Mouse (Mus musculus) spleen, adult 2 months (tissue): ENCODE measurements around the gene Zfp329. TPM values are rescaled to one million over a fixed set of nuclear protein-coding genes. Genes with fewer than 3 reads are reported as not detected.

Experiments used
- DNase-seq, 2 experiments: peaks; one replicate each; pipeline versions ENCODE4 v3.0.0 to v3.0.0-alpha.2; 2012 to 2021; ENCODE audit warnings: low spot score in 2 of 2, low read depth in 1 of 2
- H3K27ac ChIP-seq: fragments of 200-500 bp; 2 replicates; pipeline ENCODE4 v1.5.1; 2012; ENCODE audit warnings: low read length, inconsistent platforms; ENCODE audit not compliant: insufficient read depth
- H3K27me3 ChIP-seq: fragments of 200-500 bp; 2 replicates; pipeline ENCODE4 v1.6.1; 2012; ENCODE audit warnings: mild to moderate bottlenecking, moderate library complexity, low read length, inconsistent platforms; ENCODE audit not compliant: control insufficient read depth, insufficient read depth
- H3K36me3 ChIP-seq: fragments of 200-500 bp; 2 replicates; pipeline ENCODE4 v1.6.1; 2012; ENCODE audit warnings: mild to moderate bottlenecking, low read length, inconsistent platforms; ENCODE audit not compliant: control insufficient read depth, insufficient read depth
- H3K4me1 ChIP-seq: fragments of 200-500 bp; 2 replicates; pipeline ENCODE4 v1.6.1; 2011; ENCODE audit warnings: inconsistent platforms; ENCODE audit not compliant: control insufficient read depth, insufficient read depth, insufficient read length
- H3K4me3 ChIP-seq: fragments of 200-500 bp; 2 replicates; pipeline ENCODE4 v1.5.1; 2011; ENCODE audit warnings: mild to moderate bottlenecking, inconsistent platforms; ENCODE audit not compliant: insufficient read depth, insufficient read length; ENCODE audit errors: extremely low read depth
- CTCF ChIP-seq: fragments of 200-500 bp; IDR thresholded peaks from 2 replicates; pipeline ENCODE4 v1.5.1; 2011; ENCODE audit warnings: mild to moderate bottlenecking, inconsistent platforms; ENCODE audit not compliant: insufficient read depth, insufficient read length, insufficient replicate concordance; ENCODE audit errors: extremely low read depth
- POLR2A ChIP-seq: fragments of 200-500 bp; IDR thresholded peaks from 2 replicates; pipeline ENCODE4 v1.6.1; 2011; ENCODE audit warnings: low read depth, low read length, inconsistent platforms
- WGBS: fragments of 180-500 bp; shearing (Covaris S2); methylation state at CpG from one replicate; pipeline ENCODE4 v1.1.7; 2018; 5-methylcytosine and 5-hydroxymethylcytosine counted together
- polyA plus RNA-seq: library from polyadenylated mRNA; depleted of rRNA; stranded (reverse); fragments of >200 nt; gene quantifications from 2 replicates; pipeline ENCODE4 v1.2.3, GENCODE M21; 2012; rRNA removed

Gene Zfp329
- 0.81 and 0.92 TPM in 2 replicates for polyA plus RNA-seq

GRCm38 (mm10) chr7:12818521-12819295, at the start of gene Zfp329:
Gene Zfp329, minus strand, starts transcription at chr7:12818858.
- WGBS, result under 1% methylated on average over 40 of the region's 40 CpGs
- TF ChIP-seq POLR2A, result peak; percentile 77
- TF ChIP-seq CTCF, result no peak
- Histone ChIP-seq H3K4me1 (no peaks in the 10 kb centered on the region), H3K4me3 (peak within 1 kb of the TSS; percentile 86), H3K27ac (peak within 1 kb of the TSS; percentile 53), H3K36me3 (no peaks in the 10 kb centered on the region), H3K27me3 (no peaks in the 10 kb centered on the region)
- DNase-seq, result peak; percentile 77 to 89

DNA sequence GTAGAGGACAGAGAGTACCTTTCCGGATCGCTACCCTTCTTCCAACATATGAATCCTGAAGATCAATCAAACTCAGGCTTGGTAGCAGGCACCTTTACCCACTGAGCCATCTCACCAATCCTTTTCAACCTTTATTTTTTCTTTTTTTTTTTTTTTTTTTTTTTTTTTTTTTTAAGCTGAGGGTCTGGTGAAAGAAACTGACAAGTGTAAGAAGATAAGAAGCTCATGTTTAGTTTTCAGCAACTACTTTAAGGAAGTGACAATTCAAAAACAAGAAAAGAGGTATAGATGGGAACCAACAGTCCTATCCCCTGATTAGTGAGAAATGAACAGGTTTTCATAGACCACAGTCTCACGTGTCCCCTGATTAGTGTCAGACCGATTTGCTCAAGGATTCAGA, 17.1 kb upstream of the Zfp329 start:
- WGBS, result 96% methylated on average over 4 of the region's 4 CpGs
- TF ChIP-seq POLR2A (no peak), CTCF (no peak)
- Histone ChIP-seq H3K27ac (no peak overlapping the region), H3K36me3 (peaks cover 27% of the 10 kb centered on the region), H3K27me3 (no peaks in the 10 kb centered on the region), H3K4me3 (0 out of 2 replicates have a peak overlapping the region, but pooled peaks have one; percentile 79), H3K4me1 (peaks cover 4% of the 10 kb centered on the region; the same call in 1 of the 2 replicates)
- DNase-seq, result no peak

DNA sequence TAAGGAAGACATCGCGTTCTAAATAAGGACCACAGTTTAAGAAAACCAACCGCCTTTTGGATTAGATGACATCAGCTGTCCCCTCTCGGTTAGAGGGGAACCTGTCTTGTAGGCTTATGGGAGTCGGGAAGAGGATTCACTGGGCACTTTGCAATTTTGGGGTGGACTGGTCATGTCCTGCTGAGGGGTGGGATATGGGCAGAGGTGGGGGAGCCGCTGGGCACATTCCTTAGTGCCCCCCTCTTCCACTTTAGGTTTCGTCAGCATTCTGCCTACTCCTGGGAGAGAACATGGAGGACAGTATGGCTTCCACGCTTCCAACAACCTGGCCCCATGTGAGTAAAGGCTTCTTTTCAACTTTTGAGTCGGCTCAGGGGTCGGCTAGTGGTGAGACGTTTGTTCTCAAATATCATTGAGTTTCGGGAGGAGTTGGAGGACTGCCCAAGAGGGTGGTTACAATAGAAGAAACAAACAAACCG, 16.6 kb upstream of the Zfp329 start:
- peaks cover 25% of the 10 kb centered on the region for H3K36me3 ChIP-seq
- no peaks in the 10 kb centered on the region for H3K27me3 ChIP-seq
- peak overlapping the region; percentile 79 for H3K4me3 ChIP-seq
- DNase-seq, result peak in 1 of 2 experiments; percentile 5
- 35% methylated on average over 13 of the region's 13 CpGs for WGBS
- H3K27ac ChIP-seq, result peak overlapping the region; percentile 89
- H3K4me1 ChIP-seq, result peaks cover 4% of the 10 kb centered on the region; the same call in 1 of the 2 replicates
- no peak for TF ChIP-seq CTCF
- no peak for TF ChIP-seq POLR2A

DNA sequence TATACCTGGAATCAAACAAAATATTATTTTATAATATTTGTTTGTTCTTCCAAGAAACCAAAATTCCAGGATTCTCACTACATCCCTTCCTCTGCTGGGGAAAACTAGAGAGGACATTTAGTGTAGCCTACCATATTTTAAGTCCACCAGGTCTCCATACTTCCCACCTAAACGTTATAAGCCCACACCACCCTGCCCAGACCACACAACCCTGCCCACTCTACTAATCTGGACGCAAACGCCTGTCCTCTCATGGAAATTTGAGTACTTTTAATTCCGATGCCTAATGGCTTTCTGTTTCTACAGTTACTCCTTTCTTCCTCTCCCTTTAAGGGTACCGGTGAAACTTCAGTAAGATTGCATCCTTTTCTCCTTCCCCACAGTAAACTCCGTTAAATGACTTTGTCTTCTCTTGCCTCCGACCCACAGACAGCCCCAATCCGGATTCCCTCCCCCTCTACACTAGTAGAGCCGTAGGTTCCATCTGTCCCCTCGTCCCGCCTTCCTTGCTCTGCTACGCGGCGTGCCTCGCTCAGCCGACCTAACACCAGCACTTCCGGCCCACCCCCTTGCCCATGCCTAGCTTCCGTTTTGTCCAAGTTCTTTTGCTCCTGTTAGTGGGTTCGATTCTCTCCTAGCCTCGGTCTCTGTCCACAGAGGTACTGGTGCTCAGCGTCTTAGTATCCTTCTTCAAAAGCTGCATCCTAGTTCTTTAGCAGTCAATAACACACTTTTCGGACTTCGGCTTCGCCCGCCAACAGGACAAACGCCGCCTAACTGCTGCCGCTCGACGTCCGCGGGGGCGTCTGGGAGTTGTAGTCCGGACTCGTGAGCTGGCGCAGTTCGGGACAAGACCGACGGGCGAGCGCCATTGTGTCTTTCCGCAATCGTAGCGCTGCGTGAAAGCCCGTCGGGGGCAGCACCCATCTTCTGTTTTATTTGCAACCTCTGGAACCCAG, 15.8 kb upstream of the Zfp329 start, which contains the start of gene Zfp110:
Gene Zfp110 (plus strand): TSS at position 600 of the 959 bp plus-strand sequence.
- H3K27me3 ChIP-seq, result no peaks in the 10 kb centered on the region
- H3K36me3 ChIP-seq, result peaks cover 20% of the 10 kb centered on the region
- peak; percentile 84 to 90 for DNase-seq
- 1% methylated on average over 47 of the region's 47 CpGs for WGBS
- TF ChIP-seq CTCF (no peak), POLR2A (peak; percentile 79)
- peak within 1 kb of the TSS; percentile 79 for H3K4me3 ChIP-seq
- H3K27ac ChIP-seq, result peak within 1 kb of the TSS; percentile 89
- H3K4me1 ChIP-seq, result peaks cover 4% of the 10 kb centered on the region; the same call in 1 of the 2 replicates

- no peak overlapping the region for H3K4me3 ChIP-seq
- TF ChIP-seq CTCF (no peak), POLR2A (no peak)
- WGBS, result 95% methylated on average over 8 of the region's 8 CpGs
- H3K4me1 ChIP-seq, result no peaks in the 10 kb centered on the region
- no peak overlapping the region for H3K27ac ChIP-seq
- H3K27me3 ChIP-seq, result no peaks in the 10 kb centered on the region
- DNase-seq, result no peak
- peaks cover 9% of the 10 kb centered on the region for H3K36me3 ChIP-seq
Measured at GRCm38 (mm10) chr7:12815566-12815965, 3.1 kb downstream of the Zfp329 start.

GRCm38 (mm10) chr7:12803727-12804071, 15.0 kb downstream of the Zfp329 start:
- Histone ChIP-seq H3K27ac (peak overlapping the region; percentile 49; the same call in 1 of the 2 replicates), H3K4me3 (peak overlapping the region; percentile 63), H3K27me3 (no peaks in the 10 kb centered on the region), H3K36me3 (0 out of 2 replicates have a peak, but pooled peaks cover 2% of the 10 kb centered on the region), H3K4me1 (peaks cover 6% of the 10 kb centered on the region; the same call in 1 of the 2 replicates)
- DNase-seq, result no peak
- TF ChIP-seq POLR2A, result no peak
- TF ChIP-seq CTCF, result no peak
- WGBS, result under 1% methylated on average over 16 of the region's 16 CpGs
